Comparison of ENCODE assay signal across 25 mouse cellular contexts in the genomic region with DNA sequence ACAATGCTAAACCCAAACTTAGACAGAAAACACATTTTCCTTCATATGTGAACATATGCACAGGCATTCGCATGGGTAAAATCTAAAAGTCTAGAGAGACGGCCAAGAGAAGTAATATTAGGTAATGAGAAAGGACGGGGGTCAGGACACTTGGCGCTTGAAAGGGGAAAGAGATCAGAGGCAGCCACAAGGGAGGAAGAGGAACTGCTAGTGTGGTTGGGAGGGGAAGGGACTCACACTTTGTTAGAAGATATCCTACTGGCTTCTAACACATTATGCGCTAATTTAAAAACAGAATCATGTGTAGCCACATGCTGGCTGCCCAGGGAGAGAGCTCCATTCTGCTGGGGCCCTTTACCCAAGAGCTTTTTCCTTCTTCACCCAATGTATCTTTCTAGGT.
DNase-seq lines count a peak whose midpoint lies in the region; ATAC-seq and TF ChIP-seq lines count a peak whose summit lies in the region.
"Had no signal": no experiment of that assay in that cellular context is flagged by ENCODE, and none has a peak within 500 bp of the region (broad histone marks: within the 10 kb centered on the region; RNA-seq: fewer than 3 reads in every experiment).

No protein-coding gene starts in this region.

- peaks cover 10% of the 10 kb centered on the region for H3K4me1 ChIP-seq in liver, postnatal 0 days (ENCODE audit: insufficient read depth)
- H3K4me1 ChIP-seq: heart, embryonic 10.5 days; lung, embryonic 15.5 days had no signal

- peak; percentile 10; the same call in 1 of the 2 replicates for ATAC-seq in liver, postnatal 0 days
- peak; percentile 61 for ATAC-seq in granulocyte monocyte progenitor cell, adult 5-6 weeks (replicated peaks; ENCODE audit: poor library complexity, severe bottlenecking)
- ATAC-seq: forebrain, embryonic 13.5 days; midbrain, embryonic 16.5 days; Patski had no signal

- TF ChIP-seq EP300 in liver, postnatal 0 days (IDR thresholded peaks at IDR 0.05; ENCODE audit: low read depth): no peak

- TF ChIP-seq CTCF in liver, postnatal 0 days (IDR thresholded peaks at IDR 0.05; ENCODE audit: low read depth): no peak
- no peak for TF ChIP-seq CTCF in gastrocnemius, adult 2 months (IDR thresholded peaks at IDR 0.05)

- peak overlapping the region; percentile 42 for H3K4me2 ChIP-seq in liver, postnatal 0 days (ENCODE audit: low read depth, low read length)
- H3K4me2 ChIP-seq: embryonic facial prominence, embryonic 12.5 days; forebrain, embryonic 13.5 days; hindbrain, embryonic 13.5 days; limb, embryonic 15.5 days; lung, embryonic 15.5 days had no signal

- H3K27me3 ChIP-seq in liver, postnatal 0 days (ENCODE audit: insufficient read depth, low read length): 0 out of 2 replicates have a peak, but pooled peaks cover 2% of the 10 kb centered on the region
- H3K27me3 ChIP-seq in splenic B cell, adult 2 months (ENCODE audit: control insufficient read depth, insufficient read depth, low read length, poor library complexity, severe bottlenecking): no peaks in the 10 kb centered on the region

- H3K9me3 ChIP-seq in liver, postnatal 0 days (ENCODE audit: low read length): no peaks in the 10 kb centered on the region
- H3K9me3 ChIP-seq: embryonic facial prominence, embryonic 12.5 days; forebrain, embryonic 13.5 days; heart, embryonic 10.5 days; hindbrain, embryonic 13.5 days; limb, embryonic 15.5 days; lung, embryonic 15.5 days had no signal

- no peak for DNase-seq in liver, postnatal 0 days
- DNase-seq in liver (no peak), adipocyte (ENCODE audit: low spot score) (peak; percentile 40)
- DNase-seq in splenic B cell, adult 2 months (ENCODE audit: low read depth, low spot score): peak; percentile 60
- no peak for DNase-seq in Muller cell, postnatal 12 days (ENCODE audit: inconsistent ontology term)
- DNase-seq in gastrocnemius, adult 2 months: no peak
- DNase-seq: adrenal gland, postnatal 25 days; cerebellum, adult 9-10 months; gastrocnemius, postnatal 14 days; heart, postnatal 10 days; kidney, adult 9 months; kidney, postnatal 25 days; retina, postnatal 1 day; right cerebral cortex, postnatal 4 days; thymus, postnatal 25 days had no signal

- intact Hi-C loops in gastrocnemius, adult 2 months (cut with DNase I): no loop called here

- H3K36me3 ChIP-seq in liver, postnatal 0 days (replicated peaks; ENCODE audit: insufficient read depth, low read length): no peaks in the 10 kb centered on the region
- H3K36me3 ChIP-seq in splenic B cell, adult 2 months (ENCODE audit: control insufficient read depth, insufficient read depth, low read length, poor library complexity, severe bottlenecking): no peaks in the 10 kb centered on the region
- H3K36me3 ChIP-seq: embryonic facial prominence, embryonic 12.5 days; heart, embryonic 10.5 days; hindbrain, embryonic 13.5 days; limb, embryonic 15.5 days; lung, embryonic 15.5 days had no signal

- no peak overlapping the region for H3K4me3 ChIP-seq in liver, postnatal 0 days (ENCODE audit: low read depth, low read length)
- H3K4me3 ChIP-seq in gastrocnemius, adult 2 months: no peak overlapping the region
- H3K4me3 ChIP-seq: embryonic facial prominence, embryonic 12.5 days; erythroblast, embryonic 14.5 days; forebrain, embryonic 13.5 days; heart, embryonic 10.5 days; hindbrain, embryonic 13.5 days; limb, embryonic 15.5 days; lung, embryonic 15.5 days had no signal

- peak overlapping the region; percentile 77 for H3K27ac ChIP-seq in liver, postnatal 0 days (ENCODE audit: low read depth)
- H3K27ac ChIP-seq in gastrocnemius, adult 2 months: no peak overlapping the region
- H3K27ac ChIP-seq: embryonic facial prominence, embryonic 12.5 days; forebrain, embryonic 13.5 days; heart, embryonic 10.5 days; hindbrain, embryonic 13.5 days; limb, embryonic 15.5 days; lung, embryonic 15.5 days had no signal

- WGBS in liver, postnatal 0 days (ENCODE audit: insufficient replicate concordance): 31% methylated on average over 5 of the region's 5 CpGs

- no peak overlapping the region for H3K9ac ChIP-seq in liver, postnatal 0 days (replicated peaks)
- H3K9ac ChIP-seq: embryonic facial prominence, embryonic 12.5 days; forebrain, embryonic 13.5 days; hindbrain, embryonic 13.5 days; limb, embryonic 15.5 days; lung, embryonic 15.5 days had no signal

Comparison
In these comparisons a context has a peak if more than half of its experiments do, and no peak if none do; other contexts are left out.
1. DNase-seq: peak in adipocyte (single experiment) and splenic B cell, adult 2 months (single experiment); none in liver, postnatal 0 days (single experiment), liver (single experiment), Muller cell, postnatal 12 days (single experiment) and gastrocnemius, adult 2 months (single experiment).